Mouse (Mus musculus) brain, embryonic 14.5 days (tissue): ENCODE results near the gene Ptpn11.

Experiments
- CTCF ChIP-seq: fragments of 200-500 bp; IDR thresholded peaks from 2 replicates; pipeline ENCODE4 v1.5.1; 2012; ENCODE audit warnings: inconsistent platforms, mild to moderate bottlenecking, moderate library complexity, borderline replicate concordance; ENCODE audit not compliant: insufficient read depth, insufficient read length; ENCODE audit errors: extremely low read depth
- POLR2A ChIP-seq: fragments of 200-500 bp; IDR thresholded peaks from 2 replicates; pipeline ENCODE4 v1.6.1; 2012; ENCODE audit warnings: mild to moderate bottlenecking, inconsistent platforms, borderline replicate concordance; ENCODE audit not compliant: poor library complexity, insufficient read depth, insufficient read length, severe bottlenecking; ENCODE audit errors: extremely low read depth

DNA sequence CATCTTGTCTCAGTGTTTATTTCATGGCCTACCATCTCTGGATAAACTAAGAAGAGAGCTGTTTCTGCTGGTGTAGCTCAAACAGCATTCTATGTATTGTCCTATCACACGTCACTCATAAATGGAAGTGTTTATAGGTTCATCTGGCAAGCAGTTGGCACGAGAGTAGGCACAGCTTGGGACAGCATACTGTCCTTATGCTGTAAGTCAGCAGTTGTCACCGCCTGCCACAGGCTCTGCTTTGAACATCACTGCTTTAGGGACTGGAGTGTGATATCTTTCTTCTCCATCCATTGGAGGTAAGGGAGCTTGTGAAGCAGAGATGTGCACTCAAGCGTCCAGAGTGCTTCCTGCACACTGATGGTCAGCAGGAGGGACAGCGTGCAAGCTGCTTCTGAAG lies 48.6 kb upstream of the Ptpn11 start:
- TF ChIP-seq POLR2A: no peak
- no peak for TF ChIP-seq CTCF
